Mouse (Mus musculus): ENCODE data around the gene Gm49450. TPM values are rescaled to one million over a fixed set of nuclear protein-coding genes. Genes with fewer than 3 reads are reported as not detected.

The Gm49450 gene
- not detected in 2 replicates for total RNA-seq (2023)

DNA sequence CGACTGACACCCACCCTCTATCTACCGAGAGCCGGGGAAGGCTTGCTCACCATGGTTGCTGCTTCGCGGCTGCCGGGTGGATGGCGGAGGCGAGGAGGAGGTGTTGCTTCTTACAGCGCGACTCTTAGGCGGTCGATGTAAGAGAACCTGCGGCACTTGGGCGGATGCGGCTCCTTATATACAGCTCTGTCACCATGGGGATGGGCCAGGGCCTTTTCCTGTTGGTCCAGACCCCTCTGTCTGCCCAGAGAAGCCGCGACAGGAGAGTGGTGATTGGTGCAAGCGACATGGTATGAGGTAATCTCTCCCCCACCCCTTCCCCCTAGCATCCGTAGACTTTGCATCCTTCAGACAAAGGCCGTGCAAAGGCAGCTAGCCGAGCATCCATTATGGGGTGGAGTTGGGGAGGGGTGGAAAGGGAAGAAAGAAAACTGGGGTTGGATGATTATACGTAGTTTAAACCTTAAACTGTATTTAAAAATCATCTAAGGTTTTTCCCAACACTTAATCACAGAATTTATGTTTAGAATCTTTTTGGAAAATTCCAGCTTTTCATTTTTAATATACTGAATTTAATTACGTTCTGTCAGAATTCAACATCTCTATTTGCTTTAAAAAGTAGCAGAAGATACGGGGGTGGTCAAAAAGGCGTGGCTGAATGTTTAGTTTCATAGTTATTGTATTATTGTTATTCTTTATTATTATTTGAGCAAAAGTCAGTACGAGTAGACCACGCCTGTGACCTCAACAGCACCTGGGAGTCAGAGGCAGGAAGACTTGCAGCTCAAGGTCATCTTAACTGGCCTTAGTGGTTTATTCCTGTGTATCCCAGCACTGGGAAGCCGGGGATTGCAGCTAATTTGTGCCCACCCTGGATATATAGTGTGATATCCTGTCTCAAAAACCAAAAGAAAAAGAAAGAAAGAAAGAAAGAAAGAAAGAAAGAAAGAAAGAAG, at the start of gene Gm49450, which contains the start of gene Tuba1a:
TSS of gene Gm49450 (minus strand) at position 151 of the 956 bp plus-strand sequence.
TSS of gene Tuba1a (minus strand) at position 303 of the 956 bp plus-strand sequence.

DNA sequence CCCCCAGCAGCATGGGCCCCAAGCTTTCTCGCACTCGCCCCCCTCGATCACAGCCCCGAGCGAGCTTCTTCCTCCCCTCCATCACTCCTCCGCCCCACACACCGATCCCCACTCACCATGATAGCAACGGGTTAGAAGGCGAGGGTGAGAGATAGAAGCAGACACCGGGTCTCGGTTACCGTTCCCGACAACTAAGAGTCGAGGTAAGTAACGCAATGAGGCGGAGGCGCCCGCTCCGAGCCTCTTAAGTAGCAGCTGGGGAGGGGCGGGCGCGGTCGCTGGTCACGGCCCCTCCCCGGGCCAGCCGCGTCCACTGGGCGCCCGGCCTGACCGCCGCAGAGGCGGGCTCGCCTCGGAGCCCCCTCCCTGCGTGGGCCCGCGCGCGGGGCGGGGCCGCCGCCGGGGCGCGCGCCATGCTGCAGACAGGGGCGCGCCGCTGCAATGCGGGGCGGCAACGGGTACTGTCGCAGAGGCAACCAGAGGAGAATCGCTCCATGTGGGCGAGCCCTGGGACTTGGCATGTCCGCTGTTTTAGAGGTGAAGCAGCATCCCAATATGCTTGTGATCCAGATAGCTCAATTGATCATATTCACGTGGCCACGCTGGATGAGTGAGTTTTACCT, 19.0 kb downstream of the Gm49450 start, which contains the start of gene Tuba1b:
TSS of gene Tuba1b (minus strand) at position 349 of the 623 bp plus-strand sequence.

GRCm38 (mm10) chr15:98917538-98918498, 35.5 kb downstream of the Gm49450 start, which contains the start of gene Lmbr1l:
Gene Lmbr1l, minus strand, starts transcription at chr15:98918231.

DNA sequence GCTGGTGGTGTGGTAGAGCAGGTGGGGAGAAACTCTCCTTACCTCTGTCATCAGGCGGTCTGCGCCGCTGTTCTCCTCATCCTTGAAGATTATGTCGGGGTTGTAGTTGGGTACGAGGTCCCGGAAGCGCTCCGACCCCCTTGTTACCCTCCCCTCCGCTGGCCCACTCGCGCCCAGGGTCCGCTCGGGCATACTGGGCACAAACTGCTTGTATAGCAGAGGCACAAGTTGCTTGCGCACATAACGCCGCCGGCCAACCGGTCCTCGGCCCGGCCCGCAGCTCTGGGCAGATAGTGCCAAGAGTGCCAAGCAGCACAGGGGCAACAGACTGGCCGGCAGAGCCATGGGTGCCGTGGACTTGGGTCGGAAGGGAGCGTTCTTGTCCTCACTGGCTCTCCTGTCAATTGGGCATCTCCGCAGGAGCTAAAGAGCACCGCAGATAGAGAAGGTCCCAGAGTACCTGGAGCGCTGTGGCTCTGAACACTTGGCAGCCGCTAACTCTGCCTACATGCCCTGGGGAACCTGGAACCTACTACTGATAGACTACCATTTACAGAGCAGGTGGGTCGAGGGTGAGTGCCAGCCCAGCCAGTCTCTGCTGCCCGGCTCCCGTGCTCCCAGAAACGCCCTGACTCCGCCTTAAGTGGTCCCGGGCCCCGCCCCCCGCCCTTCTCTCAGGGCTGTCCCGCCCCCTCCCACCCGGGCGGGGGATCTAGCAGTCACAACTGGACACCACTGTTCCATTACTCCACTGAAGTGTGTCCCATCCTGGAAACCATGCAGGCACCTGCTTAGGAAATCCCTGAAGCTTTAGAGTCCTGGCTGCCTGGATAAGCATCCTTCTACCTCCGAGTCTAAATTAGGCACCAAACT, 55.2 kb downstream of the Gm49450 start, which contains the start of gene Dhh:
TSS of gene Dhh (minus strand) at position 613 of the 873 bp plus-strand sequence.

GRCm38 (mm10) chr15:98893940-98894745, 59.2 kb downstream of the Gm49450 start, which contains the start of gene Rhebl1:
Gene Rhebl1, minus strand, starts transcription at chr15:98894540.

Other genes starting within 250 kb of the Gm49450 start
- not detected in 2 replicates for gene Ccdc65, start 245.3 kb downstream of the Gm49450 start, total RNA-seq (2023)
- 1.4 and 2.0 TPM in 2 replicates for gene Fkbp11, start 225.4 kb downstream of the Gm49450 start, total RNA-seq (2023)
- 72.9 and 90.8 TPM in 2 replicates for gene Arf3, start 190.3 kb downstream of the Gm49450 start, total RNA-seq (2023)
- 0.18 TPM in 1 of 2 replicates, not detected in the other for gene Wnt10b, start 175.4 kb downstream of the Gm49450 start, total RNA-seq (2023)
- gene Wnt1, start 163.7 kb downstream of the Gm49450 start, total RNA-seq (2023) = not detected in 2 replicates
- not detected in 2 replicates for gene Ddn, start 144.1 kb downstream of the Gm49450 start, total RNA-seq (2023)
- gene Prkag1, start 122.0 kb downstream of the Gm49450 start, total RNA-seq (2023) = 158 and 237 TPM in 2 replicates
- 122 and 166 TPM in 2 replicates for gene Kmt2d, start 82.3 kb downstream of the Gm49450 start, total RNA-seq (2023)
- 2.0 and 3.1 TPM in 2 replicates for gene Rhebl1, start 59.0 kb downstream of the Gm49450 start, total RNA-seq (2023)
- not detected in 2 replicates for gene Dhh, start 55.0 kb downstream of the Gm49450 start, total RNA-seq (2023)
- 106 and 139 TPM in 2 replicates for gene Lmbr1l, start 35.3 kb downstream of the Gm49450 start, total RNA-seq (2023)
- 228 and 274 TPM in 2 replicates for gene Tuba1b, start 19.0 kb downstream of the Gm49450 start, total RNA-seq (2023)
- 122 and 136 TPM in 2 replicates for gene Tuba1a, start 152 bp upstream of the Gm49450 start, total RNA-seq (2023)
- gene Tuba1c, start 76.3 kb upstream of the Gm49450 start, total RNA-seq (2023) = 306 and 319 TPM in 2 replicates
- gene Prph, start 101.6 kb upstream of the Gm49450 start, total RNA-seq (2023) = 0.25 TPM in 1 of 2 replicates, not detected in the other
- gene Troap, start 121.0 kb upstream of the Gm49450 start, total RNA-seq (2023) = 24.2 and 31.0 TPM in 2 replicates
- not detected in 2 replicates for gene C1ql4, start 134.3 kb upstream of the Gm49450 start, total RNA-seq (2023)
- gene Dnajc22, start 139.6 kb upstream of the Gm49450 start, total RNA-seq (2023) = 1.7 and 2.2 TPM in 2 replicates
- gene Spats2, start 172.4 kb upstream of the Gm49450 start, total RNA-seq (2023) = 0.29 TPM in 1 of 2 replicates, not detected in the other